Mouse (Mus musculus) brain, embryonic 14.5 days (tissue): ENCODE measurements around the gene Prg4. TPM values are rescaled to one million over a fixed set of nuclear protein-coding genes. Genes with fewer than 3 reads are reported as not detected.

Source experiments
- DNase-seq: peaks from one replicate; pipeline ENCODE4 v3.0.0-alpha.2; 2011; ENCODE audit warnings: low read depth
- CTCF ChIP-seq: fragments of 200-500 bp; IDR thresholded peaks from 2 replicates; pipeline ENCODE4 v1.5.1; 2012; ENCODE audit warnings: inconsistent platforms, mild to moderate bottlenecking, moderate library complexity, borderline replicate concordance; ENCODE audit not compliant: insufficient read depth, insufficient read length; ENCODE audit errors: extremely low read depth
- POLR2A ChIP-seq: fragments of 200-500 bp; IDR thresholded peaks from 2 replicates; pipeline ENCODE4 v1.6.1; 2012; ENCODE audit warnings: mild to moderate bottlenecking, inconsistent platforms, borderline replicate concordance; ENCODE audit not compliant: poor library complexity, insufficient read depth, insufficient read length, severe bottlenecking; ENCODE audit errors: extremely low read depth
- polyA plus RNA-seq: library from polyadenylated mRNA; depleted of rRNA; stranded (reverse); fragments of >200 nt; gene quantifications from 2 replicates; pipeline ENCODE4 v1.2.3, GENCODE M21; 2012

Prg4 gene
- polyA plus RNA-seq, 1 experiment: 0.16 TPM

DNA sequence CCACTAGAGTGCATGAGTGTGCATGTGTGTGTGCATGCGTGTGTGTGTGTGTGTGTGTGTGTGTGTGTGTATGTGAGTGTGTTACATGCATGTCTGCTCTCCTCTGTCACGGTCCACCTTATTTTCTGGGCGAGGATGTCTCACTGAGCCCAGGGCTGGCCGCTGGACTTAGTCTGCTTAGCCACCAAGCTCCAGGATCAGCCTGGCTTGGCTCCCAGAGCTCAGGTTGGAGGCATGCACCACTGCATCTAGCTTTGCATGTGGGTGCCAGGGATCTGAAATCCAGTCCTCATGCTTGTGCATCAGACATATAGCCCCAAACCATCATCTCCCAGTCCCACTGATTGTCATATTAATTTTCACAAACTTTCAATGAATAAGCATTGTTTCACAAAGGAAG is 2.3 kb downstream of the Prg4 start:
- TF ChIP-seq CTCF (no peak), POLR2A (no peak)
- no peak for DNase-seq

DNA sequence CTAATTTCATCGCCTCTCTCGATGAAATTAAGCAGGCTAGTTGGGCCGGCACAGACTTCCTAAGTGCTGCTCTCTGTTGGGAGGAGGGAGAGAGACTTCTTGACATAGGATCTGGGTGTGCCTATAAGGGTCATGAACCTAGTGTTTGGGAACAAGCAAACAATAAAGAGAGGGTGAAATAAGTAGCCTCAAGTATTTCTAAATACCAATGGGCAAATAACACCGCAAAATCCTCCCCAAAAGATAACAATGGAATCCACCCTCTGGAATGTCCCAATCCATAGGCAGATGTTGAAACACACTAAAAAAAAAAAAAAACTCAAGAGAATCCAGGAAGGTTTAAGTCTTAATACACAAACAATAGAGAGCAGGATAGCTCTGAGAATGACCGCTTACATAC is 2.9 kb downstream of the Prg4 start:
- no peak for DNase-seq
- TF ChIP-seq CTCF: no peak
- no peak for TF ChIP-seq POLR2A

DNA sequence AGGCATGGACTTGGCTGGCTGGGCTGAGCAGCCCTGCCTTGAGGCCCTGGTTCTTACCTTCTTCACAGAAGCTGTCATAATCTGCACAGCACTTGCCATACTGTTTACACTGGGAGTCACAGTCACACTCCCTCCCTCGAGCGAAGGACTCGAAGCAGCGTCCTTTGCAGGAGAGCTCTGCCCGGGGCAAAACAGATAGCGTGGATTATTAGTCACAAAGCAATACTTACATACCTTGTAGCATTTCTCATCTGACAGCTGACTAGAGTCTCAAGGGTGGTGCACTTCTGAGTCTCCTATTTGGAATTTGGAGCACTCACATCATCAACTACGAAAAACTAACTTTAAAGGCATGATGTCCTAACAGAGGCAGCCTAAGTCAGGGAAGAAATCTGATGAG is 5.4 kb downstream of the Prg4 start:
- DNase-seq: no peak

DNA sequence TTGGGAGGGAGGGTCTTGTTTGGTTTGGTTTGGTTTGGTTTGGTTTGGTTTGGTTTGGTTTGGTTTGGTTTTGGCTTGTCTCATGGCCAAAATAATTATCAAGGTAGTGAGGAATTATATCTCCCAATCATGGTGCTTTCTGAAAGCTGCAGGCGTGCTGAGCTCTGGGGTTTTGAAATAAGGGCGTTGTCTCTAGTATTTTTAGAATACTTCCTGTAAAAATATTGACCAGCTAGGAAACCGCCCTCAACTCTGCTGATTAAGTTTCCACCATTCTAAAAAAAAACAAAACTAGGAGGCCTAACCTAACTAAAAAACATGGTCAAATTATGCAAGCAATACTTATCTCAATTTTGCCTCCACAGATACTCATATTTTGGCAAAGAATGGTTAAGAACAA is 6.4 kb downstream of the Prg4 start:
- DNase-seq: no peak
- no peak for TF ChIP-seq POLR2A
- TF ChIP-seq CTCF: no peak

More for the DNA sequence above, 5.4 kb downstream of the Prg4 start:
- TF ChIP-seq CTCF (no peak), POLR2A (no peak)

DNA sequence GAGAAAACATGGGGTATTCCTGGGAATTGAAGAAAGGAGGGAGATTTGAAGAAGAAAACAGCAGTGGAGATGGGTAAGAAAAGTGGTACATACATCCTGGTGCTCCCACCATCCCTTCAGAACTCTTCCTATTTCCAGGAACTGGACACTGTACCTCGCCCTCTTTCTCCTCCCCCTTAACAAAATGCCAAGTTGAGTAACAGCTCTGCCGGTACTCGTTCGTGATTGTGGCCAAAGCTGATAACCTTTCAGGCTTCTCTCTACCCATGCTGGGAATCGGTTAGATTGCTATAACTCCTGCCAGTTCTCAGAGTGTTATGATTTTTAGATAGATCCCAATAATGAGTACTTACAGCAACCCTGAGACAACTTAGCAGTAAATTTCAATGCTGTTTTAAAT is 7.0 kb downstream of the Prg4 start:
- TF ChIP-seq CTCF: no peak
- no peak for TF ChIP-seq POLR2A
- no peak for DNase-seq

DNA sequence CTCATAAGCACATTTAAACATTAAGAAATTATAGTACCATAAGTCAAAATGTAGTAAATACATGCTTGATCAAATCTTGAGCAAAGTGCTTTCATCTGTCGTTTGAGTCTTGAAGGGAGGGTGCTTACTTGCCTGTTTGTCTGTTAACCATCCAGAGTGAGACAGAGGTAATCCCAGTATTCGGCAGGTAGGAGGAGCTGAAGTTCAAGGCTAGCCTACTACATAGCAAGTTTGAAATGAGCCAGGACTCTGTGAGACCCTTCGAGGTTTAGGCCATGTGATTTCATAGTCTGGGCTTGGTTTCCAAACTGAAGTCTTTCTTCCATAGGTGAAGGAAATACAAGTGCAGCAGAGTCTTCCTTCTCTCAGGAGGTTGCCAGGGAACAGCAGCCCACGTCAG is 24.2 kb downstream of the Prg4 start:
- DNase-seq: no peak
- no peak for TF ChIP-seq CTCF
- no peak for TF ChIP-seq POLR2A

DNA sequence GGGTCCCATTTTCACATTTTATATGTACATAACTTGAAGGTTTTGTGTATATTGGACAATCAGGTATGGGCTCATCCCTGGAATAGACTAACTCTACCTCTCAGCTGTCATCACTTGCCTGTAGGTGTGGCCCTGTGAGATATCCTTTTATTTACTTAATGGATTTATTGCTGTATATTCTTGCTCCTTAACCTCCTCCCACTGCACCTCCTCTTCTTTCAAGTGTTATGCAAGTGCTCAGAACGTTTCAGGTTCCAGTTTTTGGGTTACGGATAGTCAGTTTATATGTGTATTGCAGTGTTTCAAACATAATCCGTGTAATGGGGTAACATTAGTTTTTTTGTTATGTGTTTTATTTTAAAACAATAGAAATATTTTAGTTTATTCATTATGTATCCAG is 27.3 kb downstream of the Prg4 start:
- no peak for TF ChIP-seq CTCF
- TF ChIP-seq POLR2A: no peak

DNA sequence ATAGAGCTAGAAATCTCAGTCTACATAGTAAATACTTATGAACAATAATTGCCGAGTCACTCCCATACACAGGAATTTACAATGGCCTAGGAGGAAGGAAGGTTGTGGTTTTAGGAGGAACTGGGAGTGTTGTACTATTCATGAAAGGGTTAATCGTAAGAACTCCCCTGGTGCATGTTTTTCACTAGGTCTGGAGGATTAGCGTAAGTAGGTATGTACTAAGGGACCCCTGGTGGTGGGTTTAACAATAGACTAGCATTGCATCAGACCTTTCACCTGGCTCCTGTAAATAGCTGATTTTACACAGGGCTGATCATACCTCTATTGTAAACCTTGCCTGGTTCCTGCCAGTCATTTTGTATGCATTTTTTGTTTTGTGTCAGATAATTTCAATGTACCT is 39.7 kb downstream of the Prg4 start:
- DNase-seq: no peak
- TF ChIP-seq POLR2A (no peak), CTCF (no peak)

More for the DNA sequence above, 27.3 kb downstream of the Prg4 start:
- no peak for DNase-seq

DNA sequence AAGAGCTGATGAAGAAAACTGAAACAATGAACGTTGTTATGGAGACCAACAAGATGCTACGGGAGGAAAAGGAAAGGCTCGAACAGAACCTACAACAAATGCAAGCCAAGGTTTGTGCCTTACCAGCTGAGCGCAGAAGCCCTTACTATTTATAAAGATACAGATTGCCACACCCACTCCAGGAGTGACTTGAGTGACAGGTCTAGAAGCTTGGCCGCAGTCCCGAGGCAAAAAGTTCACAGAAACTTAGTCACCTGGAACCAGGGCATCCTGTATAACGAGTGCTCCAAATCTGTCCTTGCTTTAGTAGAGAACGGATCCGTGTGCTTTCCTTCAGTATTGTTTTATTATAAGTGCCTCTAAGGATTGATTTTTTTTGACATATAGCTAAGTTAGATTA is 40.3 kb downstream of the Prg4 start:
- no peak for DNase-seq
- TF ChIP-seq POLR2A (no peak), CTCF (no peak)

DNA sequence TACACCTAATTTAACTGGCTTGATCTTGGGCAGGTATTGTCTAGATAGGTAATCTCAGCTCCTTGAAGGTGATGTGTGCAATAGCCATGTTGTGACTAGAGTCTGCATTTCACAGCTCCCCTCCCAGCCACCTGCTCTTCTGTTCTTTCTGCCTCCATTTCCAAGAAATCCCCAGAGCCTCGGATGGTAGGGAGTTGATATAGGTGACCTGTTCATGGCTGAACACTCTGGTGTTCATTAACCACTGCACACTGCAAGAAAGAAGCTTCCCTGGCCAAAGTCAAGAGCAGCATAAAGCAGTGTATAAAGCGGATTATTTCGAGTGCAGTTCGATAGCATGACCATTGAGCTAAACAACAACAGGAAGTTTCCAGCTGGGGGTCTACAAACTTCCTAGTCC is 47.5 kb downstream of the Prg4 start:
- no peak for TF ChIP-seq CTCF
- TF ChIP-seq POLR2A: no peak
- no peak for DNase-seq

DNA sequence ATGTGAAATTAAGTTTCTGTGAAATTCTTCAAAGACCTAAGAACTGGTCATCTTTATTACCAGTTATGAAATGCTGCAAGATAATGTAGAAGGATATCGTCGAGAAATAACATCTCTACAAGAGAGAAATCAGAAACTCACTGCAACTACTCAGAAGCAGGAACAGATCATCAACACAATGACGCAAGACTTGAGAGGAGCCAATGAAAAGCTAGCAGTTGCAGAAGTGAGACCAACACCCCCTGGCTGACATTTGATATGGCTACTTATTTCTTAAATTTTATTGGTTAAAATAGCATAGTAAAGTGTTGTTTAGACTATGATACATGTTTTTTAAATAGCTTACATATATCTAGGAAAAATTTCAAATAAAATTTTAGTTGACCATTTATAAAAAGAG is 50.0 kb downstream of the Prg4 start:
- no peak for TF ChIP-seq CTCF
- TF ChIP-seq POLR2A: no peak
- DNase-seq: no peak

DNA sequence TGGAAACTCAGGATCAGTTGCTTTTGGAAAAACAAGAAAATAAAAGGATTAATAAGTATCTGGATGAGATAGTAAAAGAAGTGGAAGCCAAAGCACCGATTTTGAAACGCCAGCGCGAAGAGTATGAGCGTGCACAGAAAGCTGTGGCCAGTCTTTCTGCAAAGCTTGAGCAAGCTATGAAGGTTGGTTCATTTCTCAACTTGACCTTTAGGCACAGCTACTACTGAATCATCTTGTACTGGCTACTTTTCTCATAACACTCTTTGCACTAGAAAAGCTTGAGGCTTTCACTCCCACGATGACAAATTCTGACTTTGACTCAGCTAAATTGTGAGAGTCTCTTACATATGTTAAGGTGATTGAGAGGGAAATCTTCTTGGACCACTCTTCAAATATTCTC is 56.0 kb downstream of the Prg4 start:
- no peak for TF ChIP-seq POLR2A
- no peak for TF ChIP-seq CTCF
- no peak for DNase-seq

DNA sequence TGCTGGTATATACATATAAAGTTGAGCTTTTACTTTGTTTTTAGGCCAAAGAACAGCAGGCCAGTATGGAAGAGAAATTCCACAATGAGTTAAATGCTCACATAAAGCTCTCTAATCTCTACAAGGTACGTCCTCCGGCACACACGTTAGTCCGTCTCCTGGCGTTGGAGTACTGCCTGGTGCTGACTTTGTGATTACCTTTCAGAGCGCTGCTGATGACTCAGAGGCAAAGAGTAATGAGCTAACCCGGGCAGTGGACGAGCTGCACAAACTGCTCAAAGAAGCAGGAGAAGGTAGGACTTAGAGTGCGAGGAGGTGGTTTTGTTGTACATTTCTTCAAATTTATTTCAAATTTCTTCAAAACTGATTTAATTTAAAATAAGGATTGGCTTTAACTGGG is 58.7 kb downstream of the Prg4 start:
- TF ChIP-seq POLR2A (no peak), CTCF (no peak)

More for the DNA sequence above, 58.7 kb downstream of the Prg4 start:
- no peak for DNase-seq
